Mouse (Mus musculus) heart, adult 2 months (tissue): ENCODE measurements around the gene Tigar.

Experiments used
- CTCF ChIP-seq: fragments of 200-600 bp; IDR thresholded peaks from 2 replicates; pipeline ENCODE4 v1.8.1; 2022; ENCODE audit warnings: antibody characterized with exemption, mild to moderate bottlenecking, moderate library complexity
- EP300 ChIP-seq: fragments of 200-500 bp; IDR thresholded peaks from 2 replicates; pipeline ENCODE4 v1.6.1; 2011; ENCODE audit warnings: low read depth, low read length, control low read depth; ENCODE audit not compliant: insufficient read depth
- POLR2A ChIP-seq: fragments of 200-500 bp; IDR thresholded peaks from 2 replicates; pipeline ENCODE4 v1.6.1; 2011; ENCODE audit warnings: mild to moderate bottlenecking, low read depth, low read length, control low read depth; ENCODE audit not compliant: insufficient read depth

GRCm38 (mm10) chr6:127108368-127109060 is 843 bp downstream of the Tigar start:
- TF ChIP-seq POLR2A (no peak), CTCF (no peak), EP300 (no peak)
